35 mouse cellular contexts compared by ENCODE assay signal in genomic region chr15:31096206-31096605, GRCm38 (mm10).
"Had no signal": no experiment of that assay in that cellular context is flagged by ENCODE, and none has a peak within 500 bp of the region (broad histone marks: within the 10 kb centered on the region; RNA-seq: fewer than 3 reads in every experiment).

No protein-coding gene starts in this region.

- H3K27ac ChIP-seq: heart, embryonic 10.5 days; heart, embryonic 13.5 days; heart, embryonic 15.5 days; hindbrain, embryonic 10.5 days; hindbrain, embryonic 12.5 days; hindbrain, embryonic 13.5 days; hindbrain, embryonic 14.5 days; hindbrain, embryonic 15.5 days; hindbrain, postnatal 0 days; intestine, embryonic 15.5 days; kidney, embryonic 15.5 days; kidney, postnatal 0 days had no signal

- H3K4me2 ChIP-seq: heart, embryonic 11.5 days; heart, embryonic 12.5 days; heart, embryonic 13.5 days; heart, embryonic 15.5 days; hindbrain, embryonic 12.5 days; hindbrain, embryonic 13.5 days; hindbrain, embryonic 14.5 days; hindbrain, embryonic 15.5 days; intestine, embryonic 15.5 days; kidney, embryonic 15.5 days had no signal

- DNase-seq: heart, postnatal 10 days; heart, postnatal 14 days; heart, postnatal 36 days; heart, postnatal 4 days; kidney, adult 11 months; kidney, adult 18-20 months; kidney, adult 2 months; kidney, adult 8-10 months; kidney, adult 9 months; kidney, postnatal 10 days; kidney, postnatal 14 days; kidney, postnatal 25 days; kidney, postnatal 36 days; kidney, postnatal 4 days; layer of hippocampus, adult 9-11 months; layer of hippocampus, postnatal 36 days had no signal

- H3K4me3 ChIP-seq: heart, embryonic 10.5 days; heart, embryonic 12.5 days; heart, embryonic 13.5 days; heart, embryonic 15.5 days; hindbrain, embryonic 10.5 days; hindbrain, embryonic 12.5 days; hindbrain, embryonic 13.5 days; hindbrain, embryonic 15.5 days; intestine, embryonic 15.5 days; kidney, embryonic 15.5 days; layer of hippocampus, adult 2 months had no signal

- H3K9me3 ChIP-seq: heart, embryonic 10.5 days; heart, embryonic 12.5 days; heart, embryonic 13.5 days; heart, embryonic 15.5 days; hindbrain, embryonic 10.5 days; hindbrain, embryonic 12.5 days; hindbrain, embryonic 13.5 days; hindbrain, embryonic 15.5 days; intestine, embryonic 15.5 days; kidney, embryonic 15.5 days had no signal

- H3K27me3 ChIP-seq: heart, embryonic 12.5 days; heart, embryonic 13.5 days; heart, embryonic 15.5 days; hindbrain, embryonic 12.5 days; hindbrain, embryonic 13.5 days; hindbrain, embryonic 15.5 days; intestine, embryonic 15.5 days; kidney, embryonic 15.5 days had no signal

- H3K4me1 ChIP-seq: heart, embryonic 10.5 days; heart, embryonic 12.5 days; heart, embryonic 13.5 days; heart, embryonic 15.5 days; hindbrain, embryonic 10.5 days; hindbrain, embryonic 12.5 days; intestine, embryonic 15.5 days; kidney, embryonic 15.5 days had no signal

- H3K36me3 ChIP-seq: heart, embryonic 10.5 days; heart, embryonic 12.5 days; heart, embryonic 13.5 days; heart, embryonic 15.5 days; hindbrain, embryonic 10.5 days; hindbrain, embryonic 12.5 days; hindbrain, embryonic 13.5 days; hindbrain, embryonic 15.5 days; intestine, embryonic 15.5 days; kidney, embryonic 15.5 days had no signal

- H3K9ac ChIP-seq: heart, embryonic 12.5 days; heart, embryonic 13.5 days; heart, embryonic 15.5 days; hindbrain, embryonic 12.5 days; hindbrain, embryonic 13.5 days; hindbrain, embryonic 14.5 days; hindbrain, embryonic 15.5 days; intestine, embryonic 15.5 days; kidney, embryonic 15.5 days had no signal

- ATAC-seq: hindbrain, embryonic 16.5 days; hindbrain, postnatal 0 days; inflammation-experienced regulatory T-cells, adult 6 months; intestine, embryonic 15.5 days; intestine, embryonic 16.5 days; intestine, postnatal 0 days had no signal
